20 mouse cellular contexts compared by ENCODE assay signal in genomic region chr11:120959066-120959465, GRCm38 (mm10). TPM values are rescaled to one million over a fixed set of nuclear protein-coding genes. Genes with fewer than 3 reads are reported as not detected.
DNase-seq lines count a peak whose midpoint lies in the region; ATAC-seq and TF ChIP-seq lines count a peak whose summit lies in the region.
"Had no signal": no experiment of that assay in that cellular context is flagged by ENCODE, and none has a peak within 500 bp of the region (broad histone marks: within the 10 kb centered on the region; RNA-seq: fewer than 3 reads in every experiment).

No protein-coding gene starts in this region.

- no peak for ATAC-seq in heart, embryonic 11.5 days (replicated peaks; ENCODE audit: insufficient number of reproducible peaks, low FRiP score, low TSS enrichment)
- ATAC-seq in hindbrain, postnatal 0 days, result peak; percentile 16; the same call in 1 of the 2 replicates
- no peak for ATAC-seq in hindbrain, embryonic 13.5 days (ENCODE audit: low FRiP score)
- no peak for ATAC-seq in activated CD4-positive, CD25-positive, alpha-beta regulatory T cell, adult 4 months
- ATAC-seq in kidney, embryonic 16.5 days (ENCODE audit: low FRiP score, low TSS enrichment), result no peak; the same call in 1 of the 2 replicates
- ATAC-seq: hindbrain, embryonic 16.5 days had no signal

- no peaks in the 10 kb centered on the region for H3K9me3 ChIP-seq in heart, embryonic 11.5 days (replicated peaks; ENCODE audit: control insufficient read depth, low read length)
- no peaks in the 10 kb centered on the region for H3K9me3 ChIP-seq in hindbrain, postnatal 0 days (ENCODE audit: low read length)
- no peaks in the 10 kb centered on the region for H3K9me3 ChIP-seq in hindbrain, embryonic 13.5 days
- H3K9me3 ChIP-seq in E14TG2a.4 (ENCODE audit: low read length), result no peaks in the 10 kb centered on the region
- no peaks in the 10 kb centered on the region for H3K9me3 ChIP-seq in limb, embryonic 10.5 days (replicated peaks)
- no peaks in the 10 kb centered on the region for H3K9me3 ChIP-seq in kidney, embryonic 16.5 days (ENCODE audit: low read length)
- H3K9me3 ChIP-seq: embryonic facial prominence, embryonic 15.5 days; forebrain, embryonic 10.5 days; neural tube, embryonic 15.5 days had no signal

- WGBS in heart, embryonic 11.5 days (ENCODE audit: insufficient replicate concordance), result 90% methylated on average over 17 of the region's 18 CpGs
- WGBS in heart, adult 2 months, result 87% methylated on average over 18 of the region's 18 CpGs
- WGBS in hindbrain, postnatal 0 days, result 90% methylated on average over 18 of the region's 18 CpGs
- 93% methylated on average over 18 of the region's 18 CpGs for WGBS in hindbrain, embryonic 13.5 days
- 91% methylated on average over 18 of the region's 18 CpGs for WGBS in limb, embryonic 10.5 days
- 81% methylated on average over 18 of the region's 18 CpGs for WGBS in kidney, embryonic 16.5 days

- TF ChIP-seq POLR2A in heart, adult 2 months (IDR thresholded peaks at IDR 0.05; ENCODE audit: insufficient read depth, low read depth, low read length), result no peak

- intact Hi-C loops in heart, adult 2 months (cut with DNase I), result no loop called here

- no peak for TF ChIP-seq EP300 in heart, adult 2 months (IDR thresholded peaks at IDR 0.05; ENCODE audit: insufficient read depth, low read depth, low read length)

- H3K9ac ChIP-seq in heart, embryonic 11.5 days (ENCODE audit: low read depth, low read length), result no peak overlapping the region
- no peak overlapping the region for H3K9ac ChIP-seq in heart, adult 2 months (ENCODE audit: low read depth, low read length)
- no peak overlapping the region for H3K9ac ChIP-seq in hindbrain, postnatal 0 days (replicated peaks; ENCODE audit: low read length)
- H3K9ac ChIP-seq in hindbrain, embryonic 13.5 days, result no peak overlapping the region
- no peak overlapping the region for H3K9ac ChIP-seq in kidney, embryonic 16.5 days (replicated peaks; ENCODE audit: low read length)
- H3K9ac ChIP-seq: embryonic facial prominence, embryonic 15.5 days; neural tube, embryonic 15.5 days had no signal

- TF ChIP-seq CTCF in heart, adult 2 months (IDR thresholded peaks at IDR 0.05), result no peak
- no peak for TF ChIP-seq CTCF in hindbrain, postnatal 0 days (IDR thresholded peaks at IDR 0.05; ENCODE audit: low read depth)
- TF ChIP-seq CTCF in E14TG2a.4 (conservative IDR thresholded peaks at IDR 0.05; ENCODE audit: low read length), result no peak

- H3K4me2 ChIP-seq in heart, embryonic 11.5 days, result no peak overlapping the region
- H3K4me2 ChIP-seq in hindbrain, postnatal 0 days (ENCODE audit: low read depth, low read length), result no peak overlapping the region
- H3K4me2 ChIP-seq in hindbrain, embryonic 13.5 days, result no peak overlapping the region
- no peak overlapping the region for H3K4me2 ChIP-seq in kidney, embryonic 16.5 days (replicated peaks; ENCODE audit: low read depth, low read length)
- H3K4me2 ChIP-seq: embryonic facial prominence, embryonic 15.5 days; neural tube, embryonic 15.5 days had no signal

- peaks cover 48% of the 10 kb centered on the region for H3K4me1 ChIP-seq in heart, embryonic 11.5 days (ENCODE audit: control insufficient read depth, insufficient read depth, low read length)
- H3K4me1 ChIP-seq in heart, adult 2 months (ENCODE audit: control insufficient read depth, insufficient read depth, low read length), result peaks cover 3% of the 10 kb centered on the region
- H3K4me1 ChIP-seq in hindbrain, postnatal 0 days (ENCODE audit: insufficient read depth, low read length), result no peaks in the 10 kb centered on the region
- no peaks in the 10 kb centered on the region for H3K4me1 ChIP-seq in hindbrain, embryonic 13.5 days (replicated peaks)
- H3K4me1 ChIP-seq in E14TG2a.4 (replicated peaks; ENCODE audit: low read depth, low read length), result peaks cover 88% of the 10 kb centered on the region
- H3K4me1 ChIP-seq in limb, embryonic 10.5 days, result peaks cover 16% of the 10 kb centered on the region
- peaks cover 12% of the 10 kb centered on the region for H3K4me1 ChIP-seq in kidney, embryonic 16.5 days (ENCODE audit: insufficient read depth, low read length)
- H3K4me1 ChIP-seq: neural tube, embryonic 15.5 days had no signal

- no peak overlapping the region for H3K4me3 ChIP-seq in heart, embryonic 11.5 days (ENCODE audit: low read depth, low read length)
- no peak overlapping the region for H3K4me3 ChIP-seq in heart, adult 2 months
- H3K4me3 ChIP-seq in hindbrain, postnatal 0 days (ENCODE audit: low read length), result no peak overlapping the region
- no peak overlapping the region for H3K4me3 ChIP-seq in hindbrain, embryonic 13.5 days
- H3K4me3 ChIP-seq in E14TG2a.4 (replicated peaks; ENCODE audit: low read length), result peak overlapping the region; percentile 51
- H3K4me3 ChIP-seq in limb, embryonic 10.5 days, result no peak overlapping the region
- no peak overlapping the region for H3K4me3 ChIP-seq in kidney, embryonic 16.5 days (ENCODE audit: low read length)
- H3K4me3 ChIP-seq: embryonic facial prominence, embryonic 15.5 days; forebrain, embryonic 10.5 days; left cerebral cortex, adult 2 months; neural tube, embryonic 15.5 days had no signal

- no peaks in the 10 kb centered on the region for H3K79me2 ChIP-seq in heart, adult 2 months (replicated peaks; ENCODE audit: control insufficient read depth, insufficient read depth, low read length)

- no peak for DNase-seq in heart, adult 2 months
- no peak for DNase-seq in hindbrain, postnatal 0 days (ENCODE audit: low spot score)
- no peak for DNase-seq in limb, embryonic 10.5 days (ENCODE audit: low spot score)
- DNase-seq: cerebellum, adult 9-10 months; gastrocnemius, postnatal 36 days; kidney, adult 18-20 months; kidney, postnatal 14 days; lung, adult 2 months had no signal

- no peaks in the 10 kb centered on the region for H3K27me3 ChIP-seq in heart, embryonic 11.5 days (ENCODE audit: control insufficient read depth, insufficient read depth, low read length)
- H3K27me3 ChIP-seq in heart, adult 2 months (ENCODE audit: control insufficient read depth, insufficient read depth, low read length), result no peaks in the 10 kb centered on the region
- no peaks in the 10 kb centered on the region for H3K27me3 ChIP-seq in hindbrain, postnatal 0 days (ENCODE audit: insufficient read depth, low read length)
- H3K27me3 ChIP-seq in hindbrain, embryonic 13.5 days, result no peaks in the 10 kb centered on the region
- H3K27me3 ChIP-seq in E14TG2a.4 (ENCODE audit: insufficient read depth, low read length), result no peaks in the 10 kb centered on the region
- H3K27me3 ChIP-seq in limb, embryonic 10.5 days (ENCODE audit: low read depth, poor library complexity, severe bottlenecking), result no peaks in the 10 kb centered on the region
- no peaks in the 10 kb centered on the region for H3K27me3 ChIP-seq in kidney, embryonic 16.5 days (ENCODE audit: insufficient read depth, low read length)
- H3K27me3 ChIP-seq: embryonic facial prominence, embryonic 15.5 days; neural tube, embryonic 15.5 days had no signal

- H3K27ac ChIP-seq in heart, embryonic 11.5 days (ENCODE audit: low read depth, low read length), result peak overlapping the region; percentile 66; the same call in 1 of the 2 replicates
- H3K27ac ChIP-seq in heart, adult 2 months, result no peak overlapping the region
- H3K27ac ChIP-seq in hindbrain, postnatal 0 days, result no peak overlapping the region
- no peak overlapping the region for H3K27ac ChIP-seq in hindbrain, embryonic 13.5 days
- 0 out of 2 replicates have a peak overlapping the region, but pooled peaks have one; percentile 9 for H3K27ac ChIP-seq in limb, embryonic 10.5 days
- no peak overlapping the region for H3K27ac ChIP-seq in kidney, embryonic 16.5 days (ENCODE audit: low read length)
- H3K27ac ChIP-seq: embryonic facial prominence, embryonic 15.5 days; forebrain, embryonic 10.5 days; left cerebral cortex, adult 2 months; macrophage; neural tube, embryonic 15.5 days; stomach, postnatal 0 days had no signal

- H3K36me3 ChIP-seq in heart, embryonic 11.5 days (ENCODE audit: control insufficient read depth, insufficient read depth, low read length), result peaks cover 48% of the 10 kb centered on the region
- no peaks in the 10 kb centered on the region for H3K36me3 ChIP-seq in heart, adult 2 months (ENCODE audit: control insufficient read depth, insufficient read depth, low read length)
- peaks cover 41% of the 10 kb centered on the region for H3K36me3 ChIP-seq in hindbrain, postnatal 0 days (ENCODE audit: insufficient read depth, low read length)
- peaks cover 72% of the 10 kb centered on the region for H3K36me3 ChIP-seq in hindbrain, embryonic 13.5 days
- peaks cover 100% of the 10 kb centered on the region for H3K36me3 ChIP-seq in E14TG2a.4 (ENCODE audit: insufficient read depth, low read length)
- H3K36me3 ChIP-seq in limb, embryonic 10.5 days, result peaks cover 98% of the 10 kb centered on the region
- H3K36me3 ChIP-seq in kidney, embryonic 16.5 days (ENCODE audit: insufficient read depth, low read length), result peaks cover 55% of the 10 kb centered on the region

RNA-seq across cellular contexts. Expression of gene Slc16a3, which starts 10.8 kb away (rescaled TPM):
- 176 and 189 TPM in 2 replicates for polyA plus RNA-seq in heart, embryonic 11.5 days (2014; fragmentation: Nextera tagmentation; extraction: Ambion mirVana)
- 1 to 10 TPM; 1.2 to 1.3 TPM for total RNA-seq in heart, adult 2 months (2021)
- 4.0 and 4.2 TPM in 2 replicates for polyA plus RNA-seq in heart, adult 2 months (2012; rRNA removed)
- 22.9 and 24.9 TPM in 2 replicates for total RNA-seq in hindbrain, postnatal 0 days (2014; rRNA removed)
- polyA plus RNA-seq in hindbrain, postnatal 0 days (2015; fragmentation: Nextera tagmentation; extraction: Ambion mirVana), result 6.4 and 7.8 TPM in 2 replicates
- 11.7 and 14.9 TPM in 2 replicates for polyA plus RNA-seq in hindbrain, embryonic 13.5 days (2015; fragmentation: Nextera tagmentation; extraction: Ambion mirVana)
- 119 and 165 TPM in 2 replicates for polyA plus RNA-seq in limb, embryonic 10.5 days (2016; fragmentation: Nextera tagmentation; extraction: Ambion mirVana)
- 1 to 10 TPM; 3.8 to 4.0 TPM for polyA plus RNA-seq in activated CD4-positive, CD25-positive, alpha-beta regulatory T cell, adult 4 months (2017; shearing (Covaris generic))
- 63.5 and 66.4 TPM in 2 replicates for polyA plus RNA-seq in kidney, embryonic 16.5 days (2015; fragmentation: Nextera tagmentation; extraction: Ambion mirVana)

RNA-seq across cellular contexts. Expression of gene Ccdc57, which starts 26.4 kb away (rescaled TPM):
- polyA plus RNA-seq in heart, embryonic 11.5 days (2014; fragmentation: Nextera tagmentation; extraction: Ambion mirVana), result 3.3 and 3.9 TPM in 2 replicates
- total RNA-seq in heart, adult 2 months (2021), result 1 to 10 TPM in 1 of 2 experiments, under 1 TPM in 1; 0.86 to 1.1 TPM
- 0.61 and 1.3 TPM in 2 replicates for polyA plus RNA-seq in heart, adult 2 months (2012; rRNA removed)
- total RNA-seq in hindbrain, postnatal 0 days (2014; rRNA removed), result 4.2 and 7.1 TPM in 2 replicates
- polyA plus RNA-seq in hindbrain, postnatal 0 days (2015; fragmentation: Nextera tagmentation; extraction: Ambion mirVana), result 4.8 and 5.6 TPM in 2 replicates
- 4.8 and 5.4 TPM in 2 replicates for polyA plus RNA-seq in hindbrain, embryonic 13.5 days (2015; fragmentation: Nextera tagmentation; extraction: Ambion mirVana)
- 7.0 and 7.2 TPM in 2 replicates for polyA plus RNA-seq in limb, embryonic 10.5 days (2016; fragmentation: Nextera tagmentation; extraction: Ambion mirVana)
- under 1 TPM; 0.41 to 0.46 TPM for polyA plus RNA-seq in activated CD4-positive, CD25-positive, alpha-beta regulatory T cell, adult 4 months (2017; shearing (Covaris generic))
- polyA plus RNA-seq in kidney, embryonic 16.5 days (2015; fragmentation: Nextera tagmentation; extraction: Ambion mirVana), result 8.6 and 9.2 TPM in 2 replicates

RNA-seq across cellular contexts. Expression of gene Csnk1d, which starts 32.1 kb away (rescaled TPM):
- 47.9 and 58.5 TPM in 2 replicates for polyA plus RNA-seq in heart, embryonic 11.5 days (2014; fragmentation: Nextera tagmentation; extraction: Ambion mirVana)
- total RNA-seq in heart, adult 2 months (2021), result 10 to 100 TPM; 48.7 to 55.9 TPM
- 33.9 and 45.6 TPM in 2 replicates for polyA plus RNA-seq in heart, adult 2 months (2012; rRNA removed)
- total RNA-seq in hindbrain, postnatal 0 days (2014; rRNA removed), result 95.2 and 100 TPM in 2 replicates
- 97.7 and 102 TPM in 2 replicates for polyA plus RNA-seq in hindbrain, postnatal 0 days (2015; fragmentation: Nextera tagmentation; extraction: Ambion mirVana)
- polyA plus RNA-seq in hindbrain, embryonic 13.5 days (2015; fragmentation: Nextera tagmentation; extraction: Ambion mirVana), result 147 and 148 TPM in 2 replicates
- 126 and 136 TPM in 2 replicates for polyA plus RNA-seq in limb, embryonic 10.5 days (2016; fragmentation: Nextera tagmentation; extraction: Ambion mirVana)
- 10 to 100 TPM; 57.0 to 62.6 TPM for polyA plus RNA-seq in activated CD4-positive, CD25-positive, alpha-beta regulatory T cell, adult 4 months (2017; shearing (Covaris generic))
- polyA plus RNA-seq in kidney, embryonic 16.5 days (2015; fragmentation: Nextera tagmentation; extraction: Ambion mirVana), result 150 and 154 TPM in 2 replicates

Comparison
In these comparisons a context has a peak if more than half of its experiments do, and no peak if none do; other contexts are left out.
1. H3K27ac ChIP-seq: peak in heart, embryonic 11.5 days (single experiment) and limb, embryonic 10.5 days (single experiment); none in heart, adult 2 months (single experiment), hindbrain, postnatal 0 days (single experiment), hindbrain, embryonic 13.5 days (single experiment) and kidney, embryonic 16.5 days (single experiment).